Mouse (Mus musculus): ENCODE measurements around the gene C1ql3. TPM values are rescaled to one million over a fixed set of nuclear protein-coding genes. Genes with fewer than 3 reads are reported as not detected.

The C1ql3 gene
- under 1 TPM in 2 of 4 experiments, not detected in 2; 0.10 to 0.18 TPM for total RNA-seq (2022)

DNA sequence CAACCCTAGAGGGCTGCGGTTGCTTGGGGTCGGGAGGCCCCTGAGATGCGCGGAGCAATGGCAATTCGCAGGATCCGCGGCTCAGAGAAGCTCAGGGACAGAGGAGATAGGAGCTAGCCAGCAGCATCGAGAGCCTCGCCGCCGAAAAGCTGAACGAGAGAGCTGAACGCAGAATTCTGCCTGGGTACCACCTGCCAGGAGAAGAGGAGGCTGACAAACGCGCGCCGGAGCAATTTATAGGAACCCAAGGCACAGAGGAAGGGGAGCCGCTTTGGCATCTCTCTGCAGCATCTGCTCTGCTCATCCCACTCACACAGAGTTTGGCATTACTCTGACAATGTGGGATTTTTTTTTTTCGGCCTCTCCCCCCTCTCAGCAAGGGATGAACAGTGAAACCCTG is at the start of gene C1ql3:
Gene C1ql3 (minus strand): TSS at position 335 of the 400 bp plus-strand sequence.
- no peak for DNase-seq

DNA sequence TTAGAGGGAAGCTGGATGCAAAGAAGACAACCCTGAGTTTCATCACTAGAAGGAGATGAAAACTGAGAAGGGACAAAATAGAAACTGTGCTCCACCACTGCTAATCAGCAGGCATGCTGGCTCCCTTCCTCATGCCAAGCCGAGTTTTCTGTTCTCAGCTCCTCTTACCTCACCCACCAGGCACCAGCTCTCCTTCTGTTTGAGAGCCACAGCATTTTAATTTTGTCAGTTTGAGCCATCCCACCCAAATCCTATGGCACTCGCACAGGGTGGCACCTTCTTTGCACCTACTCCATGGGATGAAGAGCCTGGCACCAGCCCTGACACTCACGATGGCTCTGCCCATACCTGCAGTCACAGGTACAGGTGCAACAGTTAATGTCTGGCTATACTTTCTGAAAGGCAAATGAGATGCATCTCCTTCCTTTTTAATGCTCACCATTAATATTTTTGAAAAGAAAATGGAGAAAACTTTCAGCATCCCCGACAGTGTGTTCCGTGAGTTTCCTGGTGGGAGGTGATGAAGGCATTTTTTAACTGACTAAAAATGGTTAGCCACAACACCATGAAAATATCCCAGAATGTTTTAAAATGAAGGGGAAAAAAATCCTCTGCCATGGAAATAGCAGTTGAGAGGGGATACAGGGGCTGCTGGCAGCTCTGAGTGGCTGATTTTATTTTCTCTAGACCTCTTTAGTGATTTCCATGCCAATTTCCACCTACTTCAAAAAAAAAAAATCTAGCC is 49.0 kb upstream of the C1ql3 start:
- DNase-seq: no peak

- no peak for DNase-seq
These were observed 37.0 kb upstream of the C1ql3 start for GRCm38 (mm10) chr2:13048649-13049048.

DNA sequence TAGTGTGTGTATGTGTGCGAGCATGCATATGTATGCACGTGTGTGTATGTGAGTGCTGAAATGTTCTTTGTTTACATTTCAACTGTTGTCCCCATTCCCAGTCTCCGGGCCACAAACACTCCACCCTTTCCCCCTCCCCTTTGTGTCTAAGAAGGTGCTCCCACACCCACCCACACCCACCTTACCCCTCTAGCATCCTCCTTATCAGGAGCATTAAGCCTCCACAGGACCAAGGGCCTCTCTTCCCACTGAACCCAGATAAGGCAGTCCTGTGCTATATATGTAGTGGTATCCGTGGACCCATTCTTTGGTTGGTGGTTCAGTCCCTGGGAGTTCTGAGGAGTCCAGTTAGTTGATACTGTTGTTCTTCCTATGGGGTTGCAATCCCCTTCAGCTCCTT is 32.9 kb upstream of the C1ql3 start:
- DNase-seq: no peak

GRCm38 (mm10) chr2:13039785-13040184 is 28.2 kb upstream of the C1ql3 start:
- no peak for DNase-seq

DNA sequence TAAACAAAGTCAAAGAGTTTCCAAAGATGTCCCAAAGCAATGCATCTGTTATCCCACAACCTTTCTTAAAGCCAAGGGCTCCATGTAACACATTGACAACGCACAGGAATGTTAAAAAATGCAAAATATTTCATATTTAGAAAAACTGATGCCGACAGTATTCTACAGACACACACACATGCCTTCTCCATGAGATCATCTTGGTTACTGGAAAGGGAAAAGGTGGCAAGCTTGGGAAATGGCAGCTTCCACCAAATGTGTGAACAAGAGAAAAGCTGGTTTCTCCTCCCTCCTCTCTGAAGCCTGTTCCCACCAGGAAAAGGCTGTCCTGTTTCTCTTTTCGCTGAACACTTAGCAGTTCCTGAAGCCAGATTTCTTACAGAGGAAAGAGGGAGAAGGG is 27.2 kb upstream of the C1ql3 start:
- no peak for DNase-seq

DNA sequence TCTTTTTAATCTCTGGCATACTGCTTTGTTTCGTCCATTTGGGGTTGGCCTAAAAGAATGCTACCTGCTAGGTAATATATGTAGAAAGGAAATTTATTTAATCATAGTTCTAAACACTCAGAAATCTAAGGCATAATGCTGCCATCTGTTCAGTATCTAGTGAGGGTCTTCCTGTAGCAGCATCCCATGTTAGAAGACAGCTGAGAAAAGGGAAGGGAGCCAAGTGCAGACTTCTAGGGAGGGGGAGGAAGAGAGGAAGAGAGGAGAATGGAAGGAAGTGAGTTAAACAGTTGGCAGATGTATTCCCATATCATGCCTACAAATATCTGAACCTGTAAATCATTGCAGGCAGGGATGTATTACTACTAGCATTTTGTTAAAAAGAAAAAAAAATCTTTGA is 7.3 kb upstream of the C1ql3 start:
- DNase-seq: no peak

DNA sequence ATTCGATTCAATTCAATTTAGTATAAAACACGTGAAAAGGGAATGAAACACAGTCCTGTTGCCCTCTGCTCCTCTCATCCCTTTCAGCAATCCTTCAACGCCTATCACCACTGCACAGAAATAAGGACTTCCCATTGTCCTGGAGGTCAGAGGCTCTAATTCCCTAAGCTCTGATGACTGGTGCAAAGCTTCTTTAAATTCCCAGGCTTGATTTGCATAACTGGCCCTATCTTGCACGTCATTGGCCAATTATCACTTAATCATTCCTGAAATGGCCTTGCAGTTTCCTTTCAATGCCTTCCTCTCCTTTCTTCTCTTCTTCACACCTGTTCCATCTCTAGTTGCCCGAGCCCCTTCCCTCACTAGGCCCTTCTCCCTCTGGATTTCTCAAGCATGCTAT is 6.8 kb upstream of the C1ql3 start:
- DNase-seq: no peak

GRCm38 (mm10) chr2:13011973-13012372 is 367 bp upstream of the C1ql3 start:
- no peak for DNase-seq

GRCm38 (mm10) chr2:13010460-13011341 is 905 bp downstream of the C1ql3 start:
- DNase-seq: no peak

DNA sequence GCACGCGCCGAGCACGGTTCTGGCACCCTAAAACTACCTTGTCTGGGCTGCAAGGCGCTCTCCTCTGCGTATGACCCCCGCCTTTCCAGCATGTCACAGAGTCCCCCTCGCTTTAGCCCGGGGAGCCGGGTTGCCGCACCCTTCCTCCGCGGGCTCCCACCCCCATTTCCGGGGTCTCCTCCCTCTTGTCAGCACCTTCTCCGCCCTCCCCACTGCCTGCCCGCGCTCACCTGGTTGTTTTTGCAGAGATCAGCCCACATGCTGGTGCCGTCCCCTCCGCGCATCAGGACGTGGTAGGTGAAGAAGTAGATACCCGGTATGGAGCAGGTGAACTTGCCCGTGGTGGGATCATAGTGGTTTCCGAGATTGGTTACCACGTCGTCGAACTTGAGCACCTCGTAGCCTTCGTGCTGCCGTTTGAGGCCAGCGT is 1.6 kb downstream of the C1ql3 start:
- no peak for DNase-seq

DNA sequence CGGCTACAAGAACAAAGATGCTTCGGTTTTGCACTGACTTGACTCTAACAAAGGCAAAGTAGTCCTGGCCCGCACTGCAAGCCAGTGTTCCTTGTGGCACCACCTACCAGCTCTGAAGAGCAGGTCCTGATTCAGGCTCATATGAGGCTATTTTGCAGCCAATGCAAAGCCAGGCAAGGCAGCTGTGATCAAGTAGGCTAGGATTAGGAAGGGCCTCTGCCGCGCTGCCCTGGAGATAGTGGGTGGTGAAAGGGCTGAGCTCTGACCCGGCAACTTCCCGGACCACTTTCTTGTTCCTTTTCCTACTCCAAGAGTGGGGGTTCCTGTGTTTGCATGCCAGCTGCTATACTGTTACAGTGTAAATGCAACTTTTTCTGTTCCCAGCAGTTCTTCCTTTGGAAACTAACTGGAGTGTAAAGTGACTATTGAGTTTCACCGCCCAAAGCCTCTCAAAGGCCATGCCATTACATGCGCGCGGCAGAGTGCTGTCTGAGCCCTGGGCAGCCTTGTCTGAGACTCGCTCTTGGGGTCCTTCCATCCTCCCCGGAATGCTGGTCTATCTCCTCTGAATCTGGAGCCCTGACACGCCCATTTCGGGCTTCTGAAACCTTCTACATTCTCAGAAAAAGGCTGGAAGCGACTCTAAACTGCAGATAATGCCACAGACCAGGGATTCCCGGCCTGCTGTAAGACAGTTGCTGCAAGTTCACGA is 2.2 kb downstream of the C1ql3 start:
- no peak for DNase-seq

- no peak for DNase-seq
These were observed 3.2 kb downstream of the C1ql3 start for GRCm38 (mm10) chr2:13008433-13008832.

- DNase-seq: no peak
These were observed 11.6 kb downstream of the C1ql3 start for GRCm38 (mm10) chr2:13000026-13000425.

- DNase-seq: no peak
These were observed 26.5 kb downstream of the C1ql3 start for GRCm38 (mm10) chr2:12984901-12985732.

GRCm38 (mm10) chr2:12978771-12979170 is 32.8 kb downstream of the C1ql3 start:
- DNase-seq: no peak

DNA sequence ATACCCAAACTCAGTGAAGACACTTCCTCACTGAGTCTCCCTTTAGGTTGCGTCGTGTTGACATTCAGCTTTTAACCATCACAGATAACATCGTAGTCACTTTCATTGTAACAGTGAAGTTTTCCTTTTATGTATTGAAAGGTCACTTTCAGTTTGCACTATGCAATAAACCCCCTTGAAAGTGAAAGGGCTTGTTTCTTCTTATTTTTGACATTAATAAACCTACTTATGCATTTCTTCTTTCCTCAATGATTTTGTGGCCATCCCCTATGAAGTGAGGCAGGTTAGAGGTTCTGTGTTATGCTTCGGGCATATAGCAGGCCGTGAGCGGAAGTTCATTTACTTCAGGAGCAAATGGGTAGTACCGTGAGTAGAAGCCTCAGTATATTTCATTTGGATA is 34.2 kb downstream of the C1ql3 start:
- DNase-seq: no peak

GRCm38 (mm10) chr2:12973752-12974151 is 37.9 kb downstream of the C1ql3 start:
- DNase-seq: no peak

DNA sequence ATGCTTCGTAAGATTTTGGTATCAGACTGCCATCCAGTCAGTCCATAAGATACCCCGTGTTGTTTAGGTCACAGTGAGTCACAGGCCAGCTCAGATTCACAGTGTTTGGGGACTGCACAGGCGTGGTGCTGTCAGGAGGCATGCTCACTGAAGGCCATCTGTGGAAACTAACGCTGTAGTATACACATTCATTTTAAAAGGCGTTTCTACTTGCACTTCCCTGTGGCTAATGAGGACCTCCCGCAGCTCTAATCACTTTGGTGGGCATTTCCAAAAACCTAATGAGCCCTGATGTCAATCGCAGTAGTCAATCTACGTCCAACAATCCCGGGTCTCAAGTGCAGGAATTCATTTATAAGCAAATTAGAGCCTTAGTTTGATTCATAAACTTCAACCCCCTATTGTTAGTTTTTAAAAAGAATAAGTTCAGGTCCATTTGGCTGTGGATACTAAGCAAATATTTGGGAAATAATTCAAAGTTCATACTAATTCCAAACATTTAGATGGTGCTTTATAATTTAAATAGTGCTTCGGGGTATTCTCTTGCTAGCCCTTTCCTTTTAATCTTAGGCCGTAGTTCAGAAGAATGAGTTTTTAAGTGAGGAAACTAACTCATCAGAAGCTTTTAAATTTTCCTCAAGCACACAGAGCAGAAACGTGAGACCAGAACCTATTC is 41.4 kb downstream of the C1ql3 start:
- no peak for DNase-seq

DNA sequence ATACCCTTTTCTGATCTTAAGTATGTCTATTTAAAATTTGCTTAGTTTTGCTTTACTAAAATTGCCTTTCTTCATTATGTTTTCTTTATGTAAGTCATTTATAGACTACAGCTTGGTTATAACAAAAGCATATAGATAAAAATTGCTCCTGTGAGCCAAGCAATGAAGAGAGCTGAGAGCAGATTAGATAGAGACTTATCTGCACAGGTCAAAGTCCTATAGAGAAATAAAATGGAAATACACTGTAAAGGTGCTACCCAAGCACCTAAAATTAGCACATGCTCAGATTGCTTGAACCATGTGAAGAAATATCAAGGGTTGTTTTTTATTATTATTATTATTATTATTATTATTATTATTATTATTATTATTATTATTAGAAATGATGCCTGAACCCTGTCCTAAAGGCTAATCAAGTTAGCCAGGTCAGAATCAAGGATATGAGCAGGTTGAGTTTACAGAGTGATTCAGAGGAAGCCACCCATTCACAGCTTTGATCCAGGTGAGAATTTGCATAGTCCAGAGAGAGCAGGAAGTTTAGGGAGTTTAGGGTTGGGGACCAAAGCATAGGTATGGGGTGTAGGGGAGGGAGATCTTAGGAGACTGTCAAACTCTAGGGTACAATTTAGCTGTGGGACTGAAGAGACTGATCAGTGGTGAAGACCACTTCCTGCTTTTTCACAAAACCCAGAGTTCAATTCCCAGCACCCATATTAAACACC is 54.7 kb downstream of the C1ql3 start:
- no peak for DNase-seq
